Mouse (Mus musculus) embryonic facial prominence, embryonic 15.5 days (tissue): ENCODE measurements at regions not wholly inside any gene's neighbourhood (a gene's known extent, or its start where the extent isn't known, plus 50 kb on each side); places are given as distances from the start of the nearest gene placed in this dataset.

Experiments used
- ATAC-seq: fragments of 200-750 bp; cut with Nextera tagmentation; 2 replicates; pipeline ENCODE4 v1.8.0; 2017; ENCODE audit warnings: low read depth, moderate TSS enrichment; ENCODE audit not compliant: insufficient number of reproducible peaks, low FRiP score, low TSS enrichment
- H3K27ac ChIP-seq: fragments of 300-500 bp; sonication (generic); replicated peaks from 2 replicates; pipeline ENCODE4 v1.5.1; 2015; ENCODE audit warnings: mild to moderate bottlenecking, inconsistent platforms
- H3K27me3 ChIP-seq: fragments of 300-500 bp; sonication (generic); 2 replicates; pipeline ENCODE4 v1.6.1; 2015; ENCODE audit warnings: inconsistent platforms
- H3K36me3 ChIP-seq: fragments of 300-500 bp; sonication (generic); 2 replicates; pipeline ENCODE4 v1.6.1; 2015; ENCODE audit warnings: mild to moderate bottlenecking, inconsistent platforms
- H3K4me1 ChIP-seq: fragments of 300-500 bp; sonication (generic); 2 replicates; pipeline ENCODE4 v1.6.1; 2015; ENCODE audit warnings: inconsistent platforms
- H3K4me2 ChIP-seq: fragments of 300-500 bp; sonication (generic); replicated peaks from 2 replicates; pipeline ENCODE4 v1.6.1; 2015; ENCODE audit warnings: mild to moderate bottlenecking, inconsistent platforms
- H3K4me3 ChIP-seq: fragments of 300-500 bp; sonication (generic); replicated peaks from 2 replicates; pipeline ENCODE4 v1.5.1; 2015; ENCODE audit warnings: mild to moderate bottlenecking, inconsistent platforms
- H3K9ac ChIP-seq: fragments of 300-500 bp; sonication (generic); 2 replicates; pipeline ENCODE4 v1.6.1; 2015; ENCODE audit warnings: inconsistent platforms
- H3K9me3 ChIP-seq: fragments of 300-500 bp; sonication (generic); replicated peaks from 2 replicates; pipeline ENCODE4 v1.6.1; 2016; ENCODE audit warnings: inconsistent platforms
- WGBS: fragments of 180-500 bp; shearing (Covaris S2); methylation state at CpG from one replicate; pipeline ENCODE4 v1.1.7; 2015; 5-methylcytosine and 5-hydroxymethylcytosine counted together

DNA sequence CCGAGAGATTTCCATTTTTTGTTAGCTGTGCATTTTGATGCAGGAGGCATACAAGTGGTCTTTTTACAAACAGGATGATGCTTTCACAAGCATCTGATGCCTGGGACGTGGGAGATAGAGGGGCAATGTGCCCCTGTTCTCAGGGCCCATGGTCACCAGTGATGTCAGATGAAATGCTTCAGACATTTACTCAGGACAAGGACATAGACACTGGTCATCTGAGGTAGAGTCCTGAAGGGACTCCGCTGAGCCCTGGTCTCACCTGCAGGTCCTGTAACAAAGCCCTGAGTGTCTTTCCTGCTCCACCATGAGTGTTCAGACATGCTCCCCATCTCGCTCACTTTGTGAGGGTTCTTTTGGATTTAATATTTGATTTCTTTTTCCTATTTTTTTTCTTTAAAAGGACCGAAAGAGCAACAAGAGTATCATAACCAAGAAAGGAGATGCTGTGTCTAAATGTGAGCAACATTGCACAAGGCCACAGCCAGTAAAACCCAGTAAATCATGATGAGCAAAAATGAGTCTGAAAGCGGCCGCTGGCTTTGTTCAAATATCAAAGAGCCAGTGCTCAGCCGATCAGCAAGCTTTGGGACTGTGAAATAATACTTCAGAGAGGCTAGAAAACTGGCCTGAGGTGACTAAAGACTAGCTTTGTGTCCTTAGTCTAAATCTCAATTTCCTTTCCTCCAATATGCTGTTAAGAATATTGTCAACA is 430.1 kb downstream of the Ate1 start:
- 86% methylated on average over 8 of the region's 8 CpGs for WGBS
- Histone ChIP-seq H3K36me3 (no peaks in the 10 kb centered on the region), H3K4me1 (no peaks in the 10 kb centered on the region; the same call in 1 of the 2 replicates), H3K27ac (no peak overlapping the region), H3K9me3 (no peaks in the 10 kb centered on the region), H3K27me3 (no peaks in the 10 kb centered on the region), H3K9ac (no peak overlapping the region), H3K4me3 (no peak overlapping the region), H3K4me2 (no peak overlapping the region)
- no peak for ATAC-seq

DNA sequence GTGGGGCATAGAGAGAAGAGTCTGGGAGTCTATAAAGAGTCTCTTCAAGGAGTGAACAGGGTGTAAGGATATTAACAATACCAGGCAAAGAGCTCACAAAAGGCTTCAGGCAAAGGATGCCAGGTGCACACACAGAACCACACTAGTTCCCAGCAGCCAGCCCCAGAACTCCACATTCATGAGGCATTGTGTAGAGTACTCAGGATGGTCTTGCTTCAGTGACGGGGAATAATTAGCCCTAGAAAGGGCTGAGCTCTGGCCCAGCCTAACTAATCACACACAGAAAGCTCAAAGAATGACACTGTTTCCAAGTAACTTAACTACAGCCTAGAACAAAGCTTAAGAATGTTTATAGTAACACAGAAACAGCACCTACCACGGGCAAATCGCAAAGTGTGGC is 428.2 kb downstream of the Ate1 start:
- 45% methylated on average over 3 of the region's 3 CpGs for WGBS
- no peak overlapping the region for H3K9ac ChIP-seq
- H3K27me3 ChIP-seq: no peaks in the 10 kb centered on the region
- no peak overlapping the region for H3K27ac ChIP-seq
- no peaks in the 10 kb centered on the region; the same call in 1 of the 2 replicates for H3K4me1 ChIP-seq
- no peak for ATAC-seq
- no peak overlapping the region for H3K4me2 ChIP-seq
- no peaks in the 10 kb centered on the region for H3K36me3 ChIP-seq
- no peaks in the 10 kb centered on the region for H3K9me3 ChIP-seq
- no peak overlapping the region for H3K4me3 ChIP-seq

DNA sequence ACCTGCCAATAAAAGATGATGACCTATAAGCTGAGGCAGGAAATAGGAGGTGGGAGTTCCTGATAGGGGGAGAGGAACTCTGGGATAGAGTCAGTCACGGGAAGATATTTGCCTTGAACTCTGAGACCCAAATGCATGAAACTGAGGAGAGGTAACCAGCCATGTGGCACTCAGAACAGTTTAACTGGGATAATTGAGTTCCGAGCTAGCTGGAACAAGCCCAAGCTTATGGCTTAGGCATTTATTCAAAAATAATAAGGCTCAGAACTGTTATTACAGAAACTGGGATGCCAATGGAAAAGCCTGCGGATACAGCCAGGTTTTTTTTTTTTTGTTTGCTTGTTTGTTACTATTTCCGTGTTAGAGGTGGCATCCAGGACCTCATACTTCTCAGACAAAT is 425.0 kb downstream of the Ate1 start:
- no peak overlapping the region for H3K27ac ChIP-seq

DNA sequence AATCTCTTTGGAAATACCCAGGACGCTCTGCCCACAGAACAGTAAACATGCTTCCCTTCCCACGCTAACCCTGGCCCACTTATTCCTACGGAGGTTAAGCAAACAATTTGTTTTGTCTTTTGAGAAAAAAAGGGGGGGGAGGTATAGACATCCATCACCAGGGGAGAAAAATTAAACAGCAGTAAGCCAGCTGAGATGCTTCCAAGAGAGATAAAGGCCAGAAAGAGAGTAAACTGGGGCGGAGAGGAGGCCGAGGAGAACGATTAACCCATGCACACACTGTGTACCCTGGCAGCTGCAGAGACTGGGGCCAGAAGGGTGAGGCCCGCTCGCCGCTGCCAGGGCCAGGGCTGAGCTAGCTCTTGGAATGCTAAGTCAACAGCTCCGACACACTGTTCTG is 421.6 kb downstream of the Ate1 start:
- H3K36me3 ChIP-seq: no peaks in the 10 kb centered on the region
- H3K9ac ChIP-seq: no peak overlapping the region
- H3K27ac ChIP-seq: no peak overlapping the region
- whole genome bisulfite sequencing: 72% methylated on average over 10 of the region's 10 CpGs
- no peak for ATAC-seq
- no peak overlapping the region for H3K4me3 ChIP-seq
- H3K9me3 ChIP-seq: no peaks in the 10 kb centered on the region
- H3K4me2 ChIP-seq: no peak overlapping the region
- H3K4me1 ChIP-seq: no peaks in the 10 kb centered on the region
- H3K27me3 ChIP-seq: no peaks in the 10 kb centered on the region

More for the DNA sequence above, 425.0 kb downstream of the Ate1 start:
- Histone ChIP-seq H3K4me1 (no peaks in the 10 kb centered on the region; the same call in 1 of the 2 replicates), H3K4me3 (no peak overlapping the region), H3K9ac (no peak overlapping the region), H3K9me3 (no peaks in the 10 kb centered on the region), H3K27me3 (no peaks in the 10 kb centered on the region), H3K4me2 (no peak overlapping the region), H3K36me3 (no peaks in the 10 kb centered on the region)
- no peak for ATAC-seq
- 42% methylated on average over 4 of the region's 4 CpGs for WGBS

DNA sequence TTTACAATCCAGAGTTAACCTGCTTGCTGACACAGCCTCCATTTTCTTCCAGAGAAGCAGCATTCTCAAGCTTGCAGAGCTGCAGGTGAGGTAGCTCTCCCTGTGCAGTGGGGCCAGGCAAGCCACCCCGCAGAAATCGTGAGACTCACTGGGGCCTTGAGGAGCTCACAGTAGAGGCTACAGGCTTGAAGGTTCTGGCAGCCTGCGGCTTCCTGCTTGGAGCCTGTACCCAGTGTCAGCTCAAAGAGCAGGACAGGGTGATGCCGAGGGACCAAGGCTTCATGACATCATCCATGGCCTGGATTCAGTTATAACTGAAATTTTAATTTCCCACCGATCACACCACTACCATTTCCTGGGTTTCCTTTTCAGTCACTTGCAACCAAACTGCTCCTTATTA is 417.5 kb downstream of the Ate1 start:
- H3K4me1 ChIP-seq: no peaks in the 10 kb centered on the region
- H3K27me3 ChIP-seq: no peaks in the 10 kb centered on the region
- H3K9ac ChIP-seq: no peak overlapping the region
- no peaks in the 10 kb centered on the region for H3K9me3 ChIP-seq
- 69% methylated on average over 5 of the region's 5 CpGs for WGBS
- no peak overlapping the region for H3K27ac ChIP-seq
- no peak for ATAC-seq
- no peaks in the 10 kb centered on the region for H3K36me3 ChIP-seq
- no peak overlapping the region for H3K4me3 ChIP-seq
- no peak overlapping the region for H3K4me2 ChIP-seq

DNA sequence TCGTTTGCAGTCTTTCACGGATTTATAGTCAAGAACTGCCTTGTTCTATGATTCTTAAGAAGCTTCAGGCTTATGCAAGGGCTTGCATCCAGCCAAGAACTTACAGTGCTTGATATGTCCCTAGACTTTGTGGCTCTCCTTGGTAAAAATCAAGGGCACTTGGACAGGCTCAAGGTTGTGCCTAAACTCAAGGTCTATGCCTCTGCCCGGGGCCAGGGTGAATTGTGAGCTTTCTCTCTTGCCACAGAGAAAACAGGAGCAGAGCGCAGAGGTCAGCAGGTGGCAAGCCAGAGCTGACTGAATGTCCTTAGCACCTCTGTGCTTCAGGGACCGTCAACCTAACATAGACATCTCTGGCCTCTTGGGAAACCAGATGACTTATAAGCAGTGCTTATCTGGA is 413.2 kb downstream of the Ate1 start:
- no peaks in the 10 kb centered on the region for H3K27me3 ChIP-seq
- 60% methylated on average over 5 of the region's 5 CpGs for WGBS
- no peak overlapping the region for H3K4me2 ChIP-seq
- no peaks in the 10 kb centered on the region for H3K9me3 ChIP-seq
- H3K4me3 ChIP-seq: no peak overlapping the region
- ATAC-seq: no peak
- 0 out of 2 replicates have a peak overlapping the region, but pooled peaks have one; percentile 7 for H3K27ac ChIP-seq
- no peaks in the 10 kb centered on the region; the same call in 1 of the 2 replicates for H3K4me1 ChIP-seq
- no peaks in the 10 kb centered on the region for H3K36me3 ChIP-seq
- H3K9ac ChIP-seq: no peak overlapping the region

DNA sequence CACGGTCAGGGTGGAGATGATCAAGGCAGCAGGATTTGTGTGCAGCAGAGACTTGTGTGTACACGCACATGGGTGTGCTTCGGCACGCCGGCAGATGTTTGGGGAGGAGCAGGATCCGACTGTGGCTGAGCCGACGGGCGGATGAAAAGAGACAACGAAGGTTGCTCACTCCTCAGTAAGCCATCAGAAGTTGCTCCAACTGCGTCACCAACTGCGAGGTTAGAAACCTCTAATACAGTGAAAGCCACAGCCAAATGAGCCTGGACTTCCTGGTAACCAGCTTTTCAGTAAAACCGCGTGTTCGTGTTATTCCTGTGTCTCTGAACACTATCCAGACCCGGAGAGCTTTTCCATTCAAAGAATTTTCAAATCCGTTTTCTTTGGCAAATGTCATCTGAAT is 411.8 kb downstream of the Ate1 start:
- Histone ChIP-seq H3K9me3 (no peaks in the 10 kb centered on the region), H3K4me1 (no peaks in the 10 kb centered on the region; the same call in 1 of the 2 replicates), H3K4me3 (no peak overlapping the region), H3K9ac (no peak overlapping the region), H3K4me2 (no peak overlapping the region), H3K36me3 (no peaks in the 10 kb centered on the region), H3K27ac (peak overlapping the region; percentile 48; the same call in 1 of the 2 replicates), H3K27me3 (no peaks in the 10 kb centered on the region)
- ATAC-seq: peak; percentile 70
- WGBS: 66% methylated on average over 17 of the region's 17 CpGs
